Mouse (Mus musculus): ENCODE results near the gene Gtf3c2. TPM values are rescaled to one million over a fixed set of nuclear protein-coding genes. Genes with fewer than 3 reads are reported as not detected.
A peak's percentile ranks its signal among the peaks of the same experiment; 100 is the strongest.

Gtf3c2 gene
- total RNA-seq, 2 experiments from 2014 or later = 30.7 to 37.4 TPM

GRCm38 (mm10) chr5:31138968-31139425 is 40.9 kb downstream of the Gtf3c2 start:
- no peak for DNase-seq

GRCm38 (mm10) chr5:31138241-31138967 is 41.5 kb downstream of the Gtf3c2 start, which contains the start of gene Ucn:
Gene Ucn (minus strand): TSS chr5:31138829.
- peak; percentile 23 for DNase-seq

GRCm38 (mm10) chr5:31137658-31138057 is 42.3 kb downstream of the Gtf3c2 start:
- DNase-seq = no peak

DNA sequence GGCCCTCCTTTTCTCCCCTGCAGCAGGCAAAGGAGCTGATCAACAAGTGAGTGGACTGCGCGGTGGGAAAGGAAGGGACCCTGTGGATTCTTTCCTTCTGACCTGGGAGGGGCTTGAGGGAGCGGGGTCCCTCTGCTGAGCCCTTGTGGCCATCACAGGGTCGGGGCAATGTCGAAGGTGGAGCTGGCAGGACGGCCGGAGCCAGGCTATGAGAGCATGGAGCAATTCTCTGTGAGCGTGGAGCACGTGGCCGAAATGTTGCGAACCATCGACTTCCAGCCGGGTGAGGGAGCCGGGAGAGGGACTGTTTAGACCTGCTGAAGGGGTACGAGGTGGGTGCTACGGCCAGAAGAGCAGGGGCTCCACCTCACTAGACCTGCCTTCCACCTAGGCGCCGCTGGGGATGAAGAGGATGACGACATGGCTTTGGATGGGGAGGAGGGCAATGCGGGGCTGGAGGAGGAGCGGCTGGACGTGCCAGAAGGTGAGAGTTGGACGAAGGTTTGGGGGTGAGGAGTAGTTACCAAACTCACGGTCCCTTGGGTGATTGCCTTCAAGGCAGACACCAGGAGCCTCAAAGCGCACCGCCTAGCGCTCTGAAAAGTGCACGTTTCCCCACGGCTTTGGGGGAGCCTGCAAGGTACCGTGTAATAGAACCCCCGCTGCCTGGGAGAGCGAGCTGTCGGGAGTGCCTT is 43.1 kb downstream of the Gtf3c2 start:
- DNase-seq = no peak

GRCm38 (mm10) chr5:31126050-31126449 is 53.9 kb downstream of the Gtf3c2 start:
- DNase-seq = no peak

- no peak for DNase-seq
Measured at GRCm38 (mm10) chr5:31123481-31123880, 56.5 kb downstream of the Gtf3c2 start.

DNA sequence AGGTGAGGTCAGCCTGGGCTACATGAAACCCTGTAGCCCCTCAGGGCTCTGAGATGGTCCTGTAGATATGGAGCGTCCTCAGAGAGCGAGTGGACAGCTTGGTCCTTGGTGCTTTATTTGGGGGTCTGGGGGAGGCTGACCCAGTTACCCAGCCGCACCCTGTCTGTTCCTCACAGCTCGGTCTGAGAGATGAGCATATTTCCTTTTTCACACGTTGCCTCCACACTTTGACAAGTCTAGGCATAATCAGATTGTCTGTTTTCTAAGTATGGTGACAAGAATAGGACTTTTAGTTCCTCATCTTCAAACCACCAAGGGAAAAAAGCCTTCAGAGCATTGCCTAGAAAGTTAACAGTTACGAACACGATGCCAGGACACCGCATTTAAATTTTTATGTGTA is 58.8 kb downstream of the Gtf3c2 start:
- DNase-seq = no peak

- DNase-seq = no peak
Measured at GRCm38 (mm10) chr5:31116912-31117311, 63.0 kb downstream of the Gtf3c2 start.

DNA sequence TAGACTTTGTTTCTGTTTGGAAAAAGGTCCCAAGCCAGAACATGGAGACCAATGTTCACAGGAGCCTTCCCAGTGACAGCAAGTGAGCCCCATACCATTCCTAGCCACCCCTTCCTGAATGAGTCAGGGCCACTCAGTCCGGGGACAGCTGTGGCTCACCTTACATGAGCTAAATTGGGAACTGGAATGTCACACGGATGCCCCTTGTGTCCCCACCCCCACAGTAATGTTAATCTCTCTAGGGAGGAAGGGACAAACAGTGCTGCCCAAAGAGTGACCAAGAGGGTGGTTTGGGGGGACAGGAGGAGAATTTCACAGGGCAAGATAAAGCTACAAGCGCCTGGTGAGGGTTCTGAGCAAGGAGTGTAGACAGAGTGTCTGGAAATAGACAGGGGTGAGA is 63.6 kb downstream of the Gtf3c2 start, which contains the start of gene Trim54:
Gene Trim54, plus strand, starts transcription at position 359 of the 400 bp plus-strand sequence.
- DNase-seq = no peak

- DNase-seq = no peak
Measured at GRCm38 (mm10) chr5:31110781-31111180, 69.2 kb downstream of the Gtf3c2 start.

- no peak for DNase-seq
Measured at GRCm38 (mm10) chr5:31108000-31108490, 71.9 kb downstream of the Gtf3c2 start, which contains the start of gene Slc30a3. Gene Slc30a3 (minus strand): TSS chr5:31108237.

Other genes with a start within 250 kb of the Gtf3c2 start
- gene Cgref1, start 234.6 kb downstream of the Gtf3c2 start, total RNA-seq (2021) = 10 to 100 TPM in 1 of 2 experiments, 1 to 10 TPM in 1; 8.5 to 15.3 TPM
- gene Preb, start 219.8 kb downstream of the Gtf3c2 start, total RNA-seq (2021) = 10 to 100 TPM; 76.8 to 83.0 TPM
- gene Tcf23, start 211.5 kb downstream of the Gtf3c2 start, total RNA-seq (2021) = under 1 TPM; 0.09 to 0.28 TPM
- 10 to 100 TPM; 67.8 to 75.2 TPM for gene Atraid, start 131.8 kb downstream of the Gtf3c2 start, total RNA-seq (2021)
- 1 to 10 TPM; 2.9 to 3.5 TPM for gene Slc5a6, start 131.2 kb downstream of the Gtf3c2 start, total RNA-seq (2021)
- 10 to 100 TPM; 20.0 to 29.6 TPM for gene Cad, start 125.4 kb downstream of the Gtf3c2 start, total RNA-seq (2021)
- gene Dnajc5g, start 73.9 kb downstream of the Gtf3c2 start, total RNA-seq (2021) = not detected
- under 1 TPM; 0.27 to 0.28 TPM for gene Slc30a3, start 71.9 kb downstream of the Gtf3c2 start, total RNA-seq (2021)
- 100 to 1,000 TPM; 161 to 173 TPM for gene Trim54, start 63.4 kb downstream of the Gtf3c2 start, total RNA-seq (2021)
- not detected for gene Ucn, start 41.3 kb downstream of the Gtf3c2 start, total RNA-seq (2021)
- gene Mpv17, start 25.9 kb downstream of the Gtf3c2 start, total RNA-seq (2021) = 10 to 100 TPM; 40.2 to 41.2 TPM
- gene Gm29609, start 233 bp downstream of the Gtf3c2 start, total RNA-seq (2021) = 1 to 10 TPM in 1 of 2 experiments, under 1 TPM in 1; 0.35 to 1.2 TPM
- 10 to 100 TPM; 57.8 to 58.4 TPM for gene Snx17, start 13.1 kb upstream of the Gtf3c2 start, total RNA-seq (2021)
- 10 to 100 TPM; 47.9 to 49.8 TPM for gene Eif2b4, start 13.3 kb upstream of the Gtf3c2 start, total RNA-seq (2021)
- 10 to 100 TPM in 1 of 2 experiments, 1 to 10 TPM in 1; 8.2 to 12.1 TPM for gene Zfp513, start 22.2 kb upstream of the Gtf3c2 start, total RNA-seq (2021)
- gene Ppm1g, start 40.5 kb upstream of the Gtf3c2 start, total RNA-seq (2021) = 10 to 100 TPM; 41.7 to 43.9 TPM
- gene Nrbp1, start 60.7 kb upstream of the Gtf3c2 start, total RNA-seq (2021) = 10 to 100 TPM; 74.7 to 76.3 TPM
- not detected for gene Gm9970, start 61.1 kb upstream of the Gtf3c2 start, total RNA-seq (2021)
- 1 to 10 TPM; 1.5 to 3.0 TPM for gene Krtcap3, start 71.5 kb upstream of the Gtf3c2 start, total RNA-seq (2021)
- gene Ift172, start 111.0 kb upstream of the Gtf3c2 start, total RNA-seq (2021) = 10 to 100 TPM; 20.2 to 27.7 TPM
- 1 to 10 TPM; 8.8 to 10.0 TPM for gene Fndc4, start 115.9 kb upstream of the Gtf3c2 start, total RNA-seq (2021)
- under 1 TPM; 0.14 to 0.27 TPM for gene Gckr, start 117.3 kb upstream of the Gtf3c2 start, total RNA-seq (2021)